8 mouse cellular contexts compared by ENCODE assay signal in genomic region chr15:89060032-89060681, GRCm38 (mm10). TPM values are rescaled to one million over a fixed set of nuclear protein-coding genes. Genes with fewer than 3 reads are reported as not detected.
A peak's percentile ranks its signal among the peaks of the same experiment; 100 is the strongest.
DNase-seq lines count a peak whose midpoint lies in the region; ATAC-seq and TF ChIP-seq lines count a peak whose summit lies in the region.

No protein-coding gene starts in this region.

- DNase-seq in frontal cortex, postnatal 36 days (ENCODE audit: low spot score in 2 of 2): peak; percentile 39 to 48
- no peak for DNase-seq in frontal cortex, postnatal 14 days (ENCODE audit: low spot score in 2 of 2)
- DNase-seq in thymus, adult 2 months: no peak
- DNase-seq in thymus, postnatal 36 days: no peak
- DNase-seq in left cerebral cortex, postnatal 36 days (ENCODE audit: low spot score in 2 of 2): peak; percentile 54 to 67
- no peak for DNase-seq in gastrocnemius, adult 8-10 months (ENCODE audit: low spot score in 2 of 2)

- no peak overlapping the region for H3K27ac ChIP-seq in thymus, adult 2 months (ENCODE audit: control insufficient read depth, insufficient read depth, low read length)
- peak overlapping the region; percentile 34; the same call in 1 of the 2 replicates for H3K27ac ChIP-seq in forebrain, embryonic 15.5 days (replicated peaks)
- peak overlapping the region; percentile 62 for H3K27ac ChIP-seq in neural tube, embryonic 14.5 days (ENCODE audit: low read depth, low read length)

- no peaks in the 10 kb centered on the region for H3K9me3 ChIP-seq in forebrain, embryonic 15.5 days
- H3K9me3 ChIP-seq in neural tube, embryonic 14.5 days (ENCODE audit: control insufficient read depth, low read length): no peaks in the 10 kb centered on the region

- H3K9ac ChIP-seq in forebrain, embryonic 15.5 days (replicated peaks): peak overlapping the region; percentile 84
- H3K9ac ChIP-seq in neural tube, embryonic 14.5 days (replicated peaks; ENCODE audit: low read depth, low read length): peak overlapping the region; percentile 79

- H3K36me3 ChIP-seq in thymus, adult 2 months (ENCODE audit: control insufficient read depth, insufficient read depth, low read length): no peaks in the 10 kb centered on the region
- H3K36me3 ChIP-seq in forebrain, embryonic 15.5 days: no peaks in the 10 kb centered on the region
- H3K36me3 ChIP-seq in neural tube, embryonic 14.5 days (ENCODE audit: control insufficient read depth, insufficient read depth, low read length): no peaks in the 10 kb centered on the region

- peaks cover 8% of the 10 kb centered on the region; the same call in 1 of the 2 replicates for H3K27me3 ChIP-seq in thymus, adult 2 months (ENCODE audit: control insufficient read depth, insufficient read depth, low read length)
- no peaks in the 10 kb centered on the region for H3K27me3 ChIP-seq in forebrain, embryonic 15.5 days
- H3K27me3 ChIP-seq in neural tube, embryonic 14.5 days (ENCODE audit: control insufficient read depth, insufficient read depth, low read length): 0 out of 2 replicates have a peak, but pooled peaks cover 3% of the 10 kb centered on the region

- ATAC-seq in forebrain, embryonic 15.5 days (replicated peaks): peak; percentile 27; the same call in 1 of the 2 replicates
- peak; percentile 68 for ATAC-seq in neural tube, embryonic 14.5 days (ENCODE audit: low read depth)

- H3K4me1 ChIP-seq in thymus, adult 2 months (replicated peaks; ENCODE audit: control insufficient read depth, insufficient read depth, low read length): peaks cover 4% of the 10 kb centered on the region; the same call in 1 of the 2 replicates
- H3K4me1 ChIP-seq in forebrain, embryonic 15.5 days: peaks cover 22% of the 10 kb centered on the region
- peaks cover 11% of the 10 kb centered on the region; the same call in 1 of the 2 replicates for H3K4me1 ChIP-seq in neural tube, embryonic 14.5 days (ENCODE audit: control insufficient read depth, insufficient read depth, low read length)

- TF ChIP-seq POLR2A in thymus, adult 2 months (IDR thresholded peaks at IDR 0.05; ENCODE audit: control insufficient read depth, extremely low read depth, insufficient read depth, low read length, poor library complexity): no peak

- H3K4me2 ChIP-seq in forebrain, embryonic 15.5 days (replicated peaks): peak overlapping the region; percentile 95
- peak overlapping the region; percentile 84 for H3K4me2 ChIP-seq in neural tube, embryonic 14.5 days (ENCODE audit: low read depth, low read length)

- H3K4me3 ChIP-seq in thymus, adult 2 months (ENCODE audit: control insufficient read depth, insufficient read depth, low read length): peak overlapping the region; percentile 4; the same call in 1 of the 2 replicates
- H3K4me3 ChIP-seq in forebrain, embryonic 15.5 days: peak overlapping the region; percentile 69
- peak overlapping the region; percentile 67 for H3K4me3 ChIP-seq in neural tube, embryonic 14.5 days (ENCODE audit: low read depth, low read length)

- intact Hi-C loops in left cerebral cortex, postnatal 36 days (cut with DNase I): loop anchor here (2.0 to 5.0 kb wide), 2 partner anchors 15 to 113 kb away; partner anchors contain the start of gene Trabd

- WGBS in thymus, adult 2 months: 8% methylated on average over 40 of the region's 48 CpGs
- WGBS in forebrain, embryonic 15.5 days: under 1% methylated on average over 45 of the region's 48 CpGs
- under 1% methylated on average over 37 of the region's 48 CpGs for WGBS in neural tube, embryonic 14.5 days

- TF ChIP-seq CTCF in thymus, adult 2 months (IDR thresholded peaks at IDR 0.05; ENCODE audit: borderline replicate concordance, control insufficient read depth, extremely low read depth, insufficient read depth, low read length, poor library complexity): no peak

RNA-seq across cellular contexts. Expression of gene Panx2, which starts 0.6 kb away (rescaled TPM):
- 0.04 and 0.15 TPM in 2 replicates for polyA plus RNA-seq in thymus, adult 2 months (2012; rRNA removed)
- 3.6 and 4.6 TPM in 2 replicates for polyA plus RNA-seq in forebrain, embryonic 15.5 days (2015; fragmentation: Nextera tagmentation; extraction: Ambion mirVana)
- total RNA-seq in left cerebral cortex, postnatal 36 days (2021): 100 to 1,000 TPM; 100 to 103 TPM
- polyA plus RNA-seq in neural tube, embryonic 14.5 days (2014; fragmentation: Nextera tagmentation; extraction: Ambion mirVana): 6.4 and 8.0 TPM in 2 replicates
- not detected for total RNA-seq in gastrocnemius, adult 8-10 months (2022)

RNA-seq across cellular contexts. Expression of gene Trabd, which starts 14.8 kb away (rescaled TPM):
- 81.2 and 86.3 TPM in 2 replicates for polyA plus RNA-seq in thymus, adult 2 months (2012; rRNA removed)
- polyA plus RNA-seq in forebrain, embryonic 15.5 days (2015; fragmentation: Nextera tagmentation; extraction: Ambion mirVana): 39.3 and 39.9 TPM in 2 replicates
- 10 to 100 TPM; 16.8 to 19.5 TPM for total RNA-seq in left cerebral cortex, postnatal 36 days (2021)
- polyA plus RNA-seq in neural tube, embryonic 14.5 days (2014; fragmentation: Nextera tagmentation; extraction: Ambion mirVana): 36.4 and 38.5 TPM in 2 replicates
- 10 to 100 TPM; 31.9 to 40.9 (median 33.1) TPM for total RNA-seq in gastrocnemius, adult 8-10 months (2022)

RNA-seq across cellular contexts. Expression of gene Selenoo, which starts 28.7 kb away (rescaled TPM):
- 62.4 and 70.5 TPM in 2 replicates for polyA plus RNA-seq in thymus, adult 2 months (2012; rRNA removed)
- polyA plus RNA-seq in forebrain, embryonic 15.5 days (2015; fragmentation: Nextera tagmentation; extraction: Ambion mirVana): 25.0 and 26.0 TPM in 2 replicates
- 10 to 100 TPM; 22.6 to 23.1 TPM for total RNA-seq in left cerebral cortex, postnatal 36 days (2021)
- 21.4 and 23.9 TPM in 2 replicates for polyA plus RNA-seq in neural tube, embryonic 14.5 days (2014; fragmentation: Nextera tagmentation; extraction: Ambion mirVana)
- 10 to 100 TPM; 12.2 to 16.6 (median 12.8) TPM for total RNA-seq in gastrocnemius, adult 8-10 months (2022)

Comparison
In these comparisons a context has a peak if more than half of its experiments do, and no peak if none do; other contexts are left out.
1. DNase-seq: peak in frontal cortex, postnatal 36 days (2 of 2) and left cerebral cortex, postnatal 36 days (2 of 2); none in frontal cortex, postnatal 14 days (0 of 2), thymus, adult 2 months (single experiment), thymus, postnatal 36 days (0 of 2) and gastrocnemius, adult 8-10 months (0 of 2).
2. H3K4me3 ChIP-seq: peak in every context shown above with its lines; median percentile 69 in forebrain, embryonic 15.5 days; 67 in neural tube, embryonic 14.5 days; 4 in thymus, adult 2 months.